Mouse (Mus musculus): ENCODE measurements around the gene Gm28729. TPM values are rescaled to one million over a fixed set of nuclear protein-coding genes. Genes with fewer than 3 reads are reported as not detected.

The Gm28729 gene
- polyA plus RNA-seq (2014; fragmentation: Nextera tagmentation; extraction: Ambion mirVana) = not detected in 2 replicates

DNA sequence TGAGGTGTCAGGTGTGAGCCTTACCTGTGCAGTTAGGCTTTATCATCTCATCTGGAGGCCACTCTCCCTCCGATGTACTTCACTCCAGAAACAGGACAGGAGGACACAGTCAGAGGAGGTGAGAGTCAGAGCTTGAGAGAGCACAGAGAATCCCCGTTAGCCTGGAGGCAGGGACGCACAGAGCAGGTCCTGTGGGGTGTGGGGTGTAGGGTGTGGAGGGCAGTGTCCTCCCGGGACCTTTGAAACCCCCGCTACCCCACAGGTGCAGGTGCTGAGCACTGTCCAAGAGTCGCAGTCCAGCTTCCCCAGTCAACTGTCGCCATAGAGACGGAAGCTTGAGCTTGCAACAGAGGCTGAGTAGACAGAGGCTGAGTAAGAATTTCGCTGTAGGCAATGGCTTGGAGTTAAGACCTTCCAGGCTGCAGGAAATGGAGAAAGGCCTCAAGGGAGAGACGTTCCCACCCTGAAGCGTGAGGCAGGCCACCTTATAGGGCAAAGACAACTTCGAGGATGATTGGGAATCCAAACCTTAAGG lies at the start of gene Gm28729:
Gm28729 (minus strand) TSS at position 293 of the 535 bp plus-strand sequence.
- Histone ChIP-seq H3K36me3 (ENCODE audit: control insufficient read depth, insufficient read depth, low read length) (no peaks in the 10 kb centered on the region), H3K4me1 (ENCODE audit: control insufficient read depth, insufficient read depth, low read length) (no peaks in the 10 kb centered on the region), H3K9ac (replicated peaks; ENCODE audit: low read depth, low read length) (no peak within 1 kb of the TSS), H3K4me3 (ENCODE audit: low read depth, low read length) (no peak within 1 kb of the TSS), H3K9me3 (ENCODE audit: control insufficient read depth, low read depth, low read length) (no peaks in the 10 kb centered on the region), H3K27me3 (ENCODE audit: control insufficient read depth, insufficient read depth, low read length) (no peaks in the 10 kb centered on the region), H3K27ac (ENCODE audit: low read length) (no peak within 1 kb of the TSS), H3K4me2 (replicated peaks; ENCODE audit: low read depth, low read length) (no peak within 1 kb of the TSS)
- no peak for ATAC-seq (ENCODE audit: insufficient number of reproducible peaks, insufficient read depth, low FRiP score, low read depth)
- WGBS = 46% methylated on average over 12 of the region's 12 CpGs

DNA sequence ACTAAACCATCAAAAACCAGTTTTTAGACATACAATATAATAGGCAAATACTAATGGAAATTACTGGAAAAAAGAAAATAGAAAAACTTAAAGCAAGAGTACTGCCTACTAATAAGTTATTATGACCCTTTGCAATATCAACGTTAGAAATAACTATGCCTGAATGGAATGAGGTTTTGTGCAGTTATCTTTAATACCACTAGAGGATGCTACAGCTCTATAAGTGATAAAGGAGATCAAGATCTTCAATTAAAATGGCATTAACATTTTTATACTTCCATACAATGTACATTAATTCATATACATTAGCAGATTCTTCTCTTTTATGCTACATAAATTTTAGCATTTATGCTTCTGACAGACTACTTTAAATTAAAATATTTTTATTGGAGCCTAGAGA lies 48.2 kb upstream of the Gm28729 start:
- no peak for ATAC-seq (ENCODE audit: insufficient number of reproducible peaks, insufficient read depth, low FRiP score, low read depth)
- Histone ChIP-seq H3K4me2 (replicated peaks; ENCODE audit: low read depth, low read length) (no peak overlapping the region), H3K27ac (ENCODE audit: low read length) (no peak overlapping the region), H3K4me3 (ENCODE audit: low read depth, low read length) (no peak overlapping the region), H3K27me3 (ENCODE audit: control insufficient read depth, insufficient read depth, low read length) (no peaks in the 10 kb centered on the region), H3K36me3 (ENCODE audit: control insufficient read depth, insufficient read depth, low read length) (peaks cover 13% of the 10 kb centered on the region), H3K9me3 (ENCODE audit: control insufficient read depth, low read depth, low read length) (no peaks in the 10 kb centered on the region), H3K4me1 (ENCODE audit: control insufficient read depth, insufficient read depth, low read length) (no peaks in the 10 kb centered on the region), H3K9ac (replicated peaks; ENCODE audit: low read depth, low read length) (no peak overlapping the region)
- 12% methylated on average over 1 of the region's 1 CpGs for WGBS

GRCm38 (mm10) chr9:96572754-96573153 lies 47.7 kb upstream of the Gm28729 start:
- Histone ChIP-seq H3K36me3 (ENCODE audit: control insufficient read depth, insufficient read depth, low read length) (peaks cover 14% of the 10 kb centered on the region), H3K4me1 (ENCODE audit: control insufficient read depth, insufficient read depth, low read length) (no peaks in the 10 kb centered on the region), H3K9me3 (ENCODE audit: control insufficient read depth, low read depth, low read length) (no peaks in the 10 kb centered on the region), H3K4me2 (replicated peaks; ENCODE audit: low read depth, low read length) (no peak overlapping the region), H3K27me3 (ENCODE audit: control insufficient read depth, insufficient read depth, low read length) (no peaks in the 10 kb centered on the region), H3K9ac (replicated peaks; ENCODE audit: low read depth, low read length) (no peak overlapping the region), H3K27ac (ENCODE audit: low read length) (no peak overlapping the region), H3K4me3 (ENCODE audit: low read depth, low read length) (no peak overlapping the region)
- ATAC-seq (ENCODE audit: insufficient number of reproducible peaks, insufficient read depth, low FRiP score, low read depth) = no peak
- 75% methylated on average over 9 of the region's 9 CpGs for WGBS

DNA sequence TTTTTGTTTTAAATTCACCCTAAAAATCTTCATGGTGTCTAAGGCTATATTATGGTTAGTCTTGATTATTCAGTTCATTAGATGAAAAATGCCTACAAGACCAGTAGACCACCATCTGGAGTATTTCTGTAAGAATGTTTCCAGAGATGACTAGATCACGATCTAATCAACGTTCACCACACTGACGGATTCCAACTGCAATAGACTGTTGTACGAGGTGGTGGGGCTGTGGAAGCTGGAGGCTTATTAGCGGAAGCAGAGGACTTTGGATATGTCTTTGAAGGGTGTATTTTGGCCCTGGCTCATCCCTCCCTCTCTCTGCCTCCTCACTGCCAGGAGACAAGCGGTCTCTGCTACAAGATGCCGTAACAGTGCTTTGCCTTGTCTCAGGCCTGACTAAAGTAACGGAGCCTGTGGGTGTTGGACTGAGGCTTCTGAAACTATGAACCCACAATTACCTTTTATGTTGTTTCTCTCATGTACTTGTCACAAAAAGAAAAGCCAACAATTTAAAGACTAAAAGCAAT lies 41.5 kb upstream of the Gm28729 start:
- no peak for ATAC-seq (ENCODE audit: insufficient number of reproducible peaks, insufficient read depth, low FRiP score, low read depth)
- H3K4me2 ChIP-seq (replicated peaks; ENCODE audit: low read depth, low read length) = no peak overlapping the region
- H3K4me3 ChIP-seq (ENCODE audit: low read depth, low read length) = no peak overlapping the region
- peaks cover 27% of the 10 kb centered on the region for H3K36me3 ChIP-seq (ENCODE audit: control insufficient read depth, insufficient read depth, low read length)
- no peak overlapping the region for H3K9ac ChIP-seq (replicated peaks; ENCODE audit: low read depth, low read length)
- no peaks in the 10 kb centered on the region for H3K4me1 ChIP-seq (ENCODE audit: control insufficient read depth, insufficient read depth, low read length)
- H3K9me3 ChIP-seq (ENCODE audit: control insufficient read depth, low read depth, low read length) = no peaks in the 10 kb centered on the region
- no peaks in the 10 kb centered on the region for H3K27me3 ChIP-seq (ENCODE audit: control insufficient read depth, insufficient read depth, low read length)
- WGBS = 65% methylated on average over 8 of the region's 8 CpGs
- no peak overlapping the region for H3K27ac ChIP-seq (ENCODE audit: low read length)

DNA sequence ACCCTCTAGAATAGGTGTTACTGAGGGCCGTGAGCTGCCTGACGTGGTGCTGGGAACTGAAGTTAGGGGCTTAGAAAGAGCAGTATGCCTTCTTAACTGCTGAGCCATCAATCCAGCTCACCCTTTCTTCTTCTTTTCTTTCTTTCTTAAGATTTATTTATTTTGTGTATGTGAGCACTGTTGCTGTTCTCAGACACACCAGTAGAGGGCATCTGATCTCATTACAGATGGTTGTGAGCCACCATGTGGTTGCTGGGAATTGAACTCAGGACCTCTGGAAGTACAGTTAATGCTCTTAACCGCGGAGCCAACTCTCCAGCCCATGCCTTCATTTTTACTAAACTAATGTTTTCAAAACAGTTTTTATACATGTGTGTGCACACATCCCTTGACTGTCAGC lies 38.4 kb upstream of the Gm28729 start:
- ATAC-seq (ENCODE audit: insufficient number of reproducible peaks, insufficient read depth, low FRiP score, low read depth) = no peak
- WGBS = 96% methylated on average over 4 of the region's 4 CpGs
- H3K9ac ChIP-seq (replicated peaks; ENCODE audit: low read depth, low read length) = no peak overlapping the region
- no peaks in the 10 kb centered on the region for H3K4me1 ChIP-seq (ENCODE audit: control insufficient read depth, insufficient read depth, low read length)
- H3K4me2 ChIP-seq (replicated peaks; ENCODE audit: low read depth, low read length) = no peak overlapping the region
- no peaks in the 10 kb centered on the region for H3K9me3 ChIP-seq (ENCODE audit: control insufficient read depth, low read depth, low read length)
- no peak overlapping the region for H3K27ac ChIP-seq (ENCODE audit: low read length)
- peaks cover 27% of the 10 kb centered on the region for H3K36me3 ChIP-seq (ENCODE audit: control insufficient read depth, insufficient read depth, low read length)
- H3K4me3 ChIP-seq (ENCODE audit: low read depth, low read length) = no peak overlapping the region
- H3K27me3 ChIP-seq (ENCODE audit: control insufficient read depth, insufficient read depth, low read length) = no peaks in the 10 kb centered on the region

DNA sequence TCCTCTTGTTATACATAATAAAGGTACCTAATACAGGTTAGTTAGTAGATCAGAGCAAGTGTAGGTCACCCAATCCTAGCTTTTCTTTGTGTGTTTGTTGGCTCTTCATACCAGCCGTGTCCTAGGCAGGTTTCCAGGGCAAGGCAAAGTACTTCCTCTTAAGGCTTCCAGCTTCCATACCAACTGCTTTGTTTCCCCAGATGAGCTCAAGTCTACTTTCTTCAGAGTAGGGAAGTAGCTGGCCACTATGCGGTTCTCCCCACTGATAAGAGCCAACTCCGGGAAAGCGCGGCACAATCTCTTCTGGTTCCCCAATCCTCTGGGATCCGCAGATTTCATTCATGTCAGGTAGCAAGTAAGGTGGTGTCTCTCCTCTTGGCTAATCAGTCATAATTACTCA lies 34.1 kb upstream of the Gm28729 start:
- Histone ChIP-seq H3K4me2 (replicated peaks; ENCODE audit: low read depth, low read length) (no peak overlapping the region), H3K27me3 (ENCODE audit: control insufficient read depth, insufficient read depth, low read length) (no peaks in the 10 kb centered on the region), H3K4me1 (ENCODE audit: control insufficient read depth, insufficient read depth, low read length) (no peaks in the 10 kb centered on the region), H3K27ac (ENCODE audit: low read length) (no peak overlapping the region), H3K9me3 (ENCODE audit: control insufficient read depth, low read depth, low read length) (no peaks in the 10 kb centered on the region), H3K9ac (replicated peaks; ENCODE audit: low read depth, low read length) (no peak overlapping the region), H3K36me3 (ENCODE audit: control insufficient read depth, insufficient read depth, low read length) (peaks cover 18% of the 10 kb centered on the region), H3K4me3 (ENCODE audit: low read depth, low read length) (no peak overlapping the region)
- 90% methylated on average over 6 of the region's 6 CpGs for WGBS
- ATAC-seq (ENCODE audit: insufficient number of reproducible peaks, insufficient read depth, low FRiP score, low read depth) = no peak

- Histone ChIP-seq H3K4me2 (replicated peaks; ENCODE audit: low read depth, low read length) (no peak overlapping the region), H3K4me1 (ENCODE audit: control insufficient read depth, insufficient read depth, low read length) (no peaks in the 10 kb centered on the region), H3K9ac (replicated peaks; ENCODE audit: low read depth, low read length) (no peak overlapping the region), H3K27me3 (ENCODE audit: control insufficient read depth, insufficient read depth, low read length) (no peaks in the 10 kb centered on the region), H3K9me3 (ENCODE audit: control insufficient read depth, low read depth, low read length) (no peaks in the 10 kb centered on the region), H3K4me3 (ENCODE audit: low read depth, low read length) (no peak overlapping the region), H3K27ac (ENCODE audit: low read length) (no peak overlapping the region), H3K36me3 (ENCODE audit: control insufficient read depth, insufficient read depth, low read length) (peaks cover 15% of the 10 kb centered on the region)
- 77% methylated on average over 1 of the region's 1 CpGs for WGBS
- no peak for ATAC-seq (ENCODE audit: insufficient number of reproducible peaks, insufficient read depth, low FRiP score, low read depth)
Measured at GRCm38 (mm10) chr9:96558594-96558993, 33.5 kb upstream of the Gm28729 start.

- Histone ChIP-seq H3K9me3 (ENCODE audit: control insufficient read depth, low read depth, low read length) (no peaks in the 10 kb centered on the region), H3K9ac (replicated peaks; ENCODE audit: low read depth, low read length) (no peak overlapping the region), H3K27ac (ENCODE audit: low read length) (no peak overlapping the region), H3K4me3 (ENCODE audit: low read depth, low read length) (no peak overlapping the region), H3K27me3 (ENCODE audit: control insufficient read depth, insufficient read depth, low read length) (no peaks in the 10 kb centered on the region), H3K4me1 (ENCODE audit: control insufficient read depth, insufficient read depth, low read length) (no peaks in the 10 kb centered on the region), H3K36me3 (ENCODE audit: control insufficient read depth, insufficient read depth, low read length) (peaks cover 11% of the 10 kb centered on the region), H3K4me2 (replicated peaks; ENCODE audit: low read depth, low read length) (no peak overlapping the region)
- WGBS = 80% methylated on average over 1 of the region's 1 CpGs
- no peak for ATAC-seq (ENCODE audit: insufficient number of reproducible peaks, insufficient read depth, low FRiP score, low read depth)
Measured at GRCm38 (mm10) chr9:96554095-96554494, 29.0 kb upstream of the Gm28729 start.

GRCm38 (mm10) chr9:96545410-96545809 lies 20.3 kb upstream of the Gm28729 start:
- peaks cover 24% of the 10 kb centered on the region for H3K36me3 ChIP-seq (ENCODE audit: control insufficient read depth, insufficient read depth, low read length)
- no peaks in the 10 kb centered on the region for H3K27me3 ChIP-seq (ENCODE audit: control insufficient read depth, insufficient read depth, low read length)
- H3K4me2 ChIP-seq (replicated peaks; ENCODE audit: low read depth, low read length) = no peak overlapping the region
- no peak overlapping the region for H3K27ac ChIP-seq (ENCODE audit: low read length)
- H3K4me1 ChIP-seq (ENCODE audit: control insufficient read depth, insufficient read depth, low read length) = no peaks in the 10 kb centered on the region
- 90% methylated on average over 13 of the region's 13 CpGs for WGBS
- no peaks in the 10 kb centered on the region for H3K9me3 ChIP-seq (ENCODE audit: control insufficient read depth, low read depth, low read length)
- no peak overlapping the region for H3K4me3 ChIP-seq (ENCODE audit: low read depth, low read length)
- ATAC-seq (ENCODE audit: insufficient number of reproducible peaks, insufficient read depth, low FRiP score, low read depth) = no peak
- no peak overlapping the region for H3K9ac ChIP-seq (replicated peaks; ENCODE audit: low read depth, low read length)
